Mouse (Mus musculus): Measurements from ENCODE around the gene Phactr2.

- TF ChIP-seq POLR2A (IDR thresholded peaks at IDR 0.05; ENCODE audit: insufficient read depth, low read length): no peak
- TF ChIP-seq CTCF (IDR thresholded peaks at IDR 0.05; ENCODE audit: low read depth, low read length): no peak
Observed at GRCm38 (mm10) chr10:13160913-13161312, 313.3 kb downstream of the Phactr2 start.

Measured in ES-Bruce4 (cell line).